Mouse (Mus musculus) embryonic facial prominence, embryonic 15.5 days (tissue): ENCODE measurements at regions not wholly inside any gene's neighbourhood (a gene's known extent, or its start where the extent isn't known, plus 50 kb on each side); places are given as distances from the start of the nearest gene placed in this dataset.
"Not testable (repeated sequence)": the region's sequence is repeated elsewhere in the genome, so short reads cannot be mapped to it uniquely, and the experiment has no call there.

ENCODE experiments used
- ATAC-seq: fragments of 200-750 bp; cut with Nextera tagmentation; 2 replicates; pipeline ENCODE4 v1.8.0; 2017; ENCODE audit warnings: low read depth, moderate TSS enrichment; ENCODE audit not compliant: insufficient number of reproducible peaks, low FRiP score, low TSS enrichment
- H3K27ac ChIP-seq: fragments of 300-500 bp; sonication (generic); replicated peaks from 2 replicates; pipeline ENCODE4 v1.5.1; 2015; ENCODE audit warnings: mild to moderate bottlenecking, inconsistent platforms
- H3K27me3 ChIP-seq: fragments of 300-500 bp; sonication (generic); 2 replicates; pipeline ENCODE4 v1.6.1; 2015; ENCODE audit warnings: inconsistent platforms
- H3K36me3 ChIP-seq: fragments of 300-500 bp; sonication (generic); 2 replicates; pipeline ENCODE4 v1.6.1; 2015; ENCODE audit warnings: mild to moderate bottlenecking, inconsistent platforms
- H3K4me1 ChIP-seq: fragments of 300-500 bp; sonication (generic); 2 replicates; pipeline ENCODE4 v1.6.1; 2015; ENCODE audit warnings: inconsistent platforms
- H3K4me2 ChIP-seq: fragments of 300-500 bp; sonication (generic); replicated peaks from 2 replicates; pipeline ENCODE4 v1.6.1; 2015; ENCODE audit warnings: mild to moderate bottlenecking, inconsistent platforms
- H3K4me3 ChIP-seq: fragments of 300-500 bp; sonication (generic); replicated peaks from 2 replicates; pipeline ENCODE4 v1.5.1; 2015; ENCODE audit warnings: mild to moderate bottlenecking, inconsistent platforms
- H3K9ac ChIP-seq: fragments of 300-500 bp; sonication (generic); 2 replicates; pipeline ENCODE4 v1.6.1; 2015; ENCODE audit warnings: inconsistent platforms
- H3K9me3 ChIP-seq: fragments of 300-500 bp; sonication (generic); replicated peaks from 2 replicates; pipeline ENCODE4 v1.6.1; 2016; ENCODE audit warnings: inconsistent platforms
- WGBS: fragments of 180-500 bp; shearing (Covaris S2); methylation state at CpG from one replicate; pipeline ENCODE4 v1.1.7; 2015; 5-methylcytosine and 5-hydroxymethylcytosine counted together

DNA sequence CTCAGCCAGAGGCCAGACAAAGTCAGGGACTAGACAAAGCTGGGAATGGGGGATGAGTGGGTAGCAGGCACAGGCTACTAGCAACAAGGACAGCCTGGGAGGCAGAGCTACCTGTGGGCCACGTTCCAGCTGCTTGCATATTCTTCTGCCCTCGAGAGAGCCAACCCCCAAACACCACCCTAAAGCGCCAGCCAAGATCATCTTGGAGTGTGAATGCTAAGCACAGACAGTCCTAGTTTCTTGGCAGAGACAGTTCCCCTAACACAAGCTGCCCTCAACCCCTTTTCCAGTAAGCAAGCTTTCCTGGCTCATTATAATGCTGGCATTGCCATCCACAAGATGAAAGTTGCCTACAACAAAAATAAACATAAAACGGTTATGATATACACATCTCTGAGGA lies 336.8 kb upstream of the Gm6657 start:
- no peak for ATAC-seq
- WGBS: 58% methylated on average over 4 of the region's 4 CpGs
- no peaks in the 10 kb centered on the region for H3K9me3 ChIP-seq
- H3K27me3 ChIP-seq: no peaks in the 10 kb centered on the region
- H3K36me3 ChIP-seq: no peaks in the 10 kb centered on the region
- no peak overlapping the region for H3K4me3 ChIP-seq
- no peak overlapping the region for H3K27ac ChIP-seq
- H3K9ac ChIP-seq: no peak overlapping the region
- no peaks in the 10 kb centered on the region for H3K4me1 ChIP-seq
- no peak overlapping the region for H3K4me2 ChIP-seq

GRCm38 (mm10) chr12:77860769-77861557 lies 333.1 kb upstream of the Gm6657 start:
- H3K27me3 ChIP-seq: no peaks in the 10 kb centered on the region
- no peak overlapping the region for H3K4me2 ChIP-seq
- no peak overlapping the region for H3K9ac ChIP-seq
- H3K27ac ChIP-seq: no peak overlapping the region
- no peaks in the 10 kb centered on the region for H3K36me3 ChIP-seq
- H3K4me1 ChIP-seq: no peaks in the 10 kb centered on the region
- H3K9me3 ChIP-seq: no peaks in the 10 kb centered on the region
- no peak overlapping the region for H3K4me3 ChIP-seq
- ATAC-seq: no peak
- WGBS: 72% methylated on average over 13 of the region's 13 CpGs

DNA sequence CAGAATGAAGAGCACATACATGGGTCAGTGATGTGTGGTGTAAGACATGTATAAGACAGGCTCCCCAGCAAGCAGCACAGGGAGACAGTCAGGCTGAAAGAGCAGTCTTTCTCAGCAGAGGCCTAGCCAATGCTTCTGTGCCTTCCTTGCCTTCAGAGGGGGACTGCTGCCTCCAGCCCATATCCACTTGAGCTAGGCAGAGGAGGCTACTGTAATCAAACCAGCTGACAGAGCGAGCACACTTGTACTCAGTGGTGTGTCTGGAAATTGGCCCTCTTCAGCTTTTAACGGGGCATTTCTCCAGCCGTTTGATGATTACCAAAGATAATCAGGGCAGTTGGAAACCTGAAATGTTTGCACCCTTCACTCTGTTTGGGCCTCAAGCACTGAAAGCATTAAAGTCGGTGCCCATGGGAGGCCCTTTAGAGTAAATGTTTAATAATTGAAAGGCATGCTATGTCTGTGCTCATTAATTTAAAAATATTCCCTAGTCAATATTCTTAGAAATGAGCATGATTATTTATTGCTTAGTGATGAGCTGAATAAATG lies 326.0 kb upstream of the Gm6657 start:
- H3K4me2 ChIP-seq: no peak overlapping the region
- H3K27ac ChIP-seq: no peak overlapping the region
- 58% methylated on average over 4 of the region's 4 CpGs for WGBS
- no peak overlapping the region for H3K9ac ChIP-seq
- no peaks in the 10 kb centered on the region for H3K27me3 ChIP-seq
- H3K4me3 ChIP-seq: no peak overlapping the region
- no peaks in the 10 kb centered on the region for H3K4me1 ChIP-seq
- H3K9me3 ChIP-seq: no peaks in the 10 kb centered on the region
- no peak for ATAC-seq
- H3K36me3 ChIP-seq: no peaks in the 10 kb centered on the region

GRCm38 (mm10) chr12:77869296-77869695 lies 324.7 kb upstream of the Gm6657 start:
- no peak overlapping the region for H3K4me2 ChIP-seq
- no peak overlapping the region for H3K4me3 ChIP-seq
- 83% methylated on average over 3 of the region's 3 CpGs for WGBS
- H3K36me3 ChIP-seq: no peaks in the 10 kb centered on the region
- H3K9ac ChIP-seq: no peak overlapping the region
- H3K9me3 ChIP-seq: no peaks in the 10 kb centered on the region
- H3K27ac ChIP-seq: no peak overlapping the region
- no peak for ATAC-seq
- no peaks in the 10 kb centered on the region for H3K27me3 ChIP-seq
- no peaks in the 10 kb centered on the region for H3K4me1 ChIP-seq

GRCm38 (mm10) chr12:77887335-77887734 lies 306.7 kb upstream of the Gm6657 start:
- H3K4me2 ChIP-seq: no peak overlapping the region
- H3K4me1 ChIP-seq: no peaks in the 10 kb centered on the region
- H3K36me3 ChIP-seq: no peaks in the 10 kb centered on the region
- no peak overlapping the region for H3K4me3 ChIP-seq
- H3K27ac ChIP-seq: no peak overlapping the region
- no peaks in the 10 kb centered on the region for H3K9me3 ChIP-seq
- 83% methylated on average over 2 of the region's 2 CpGs for WGBS
- no peak overlapping the region for H3K9ac ChIP-seq
- ATAC-seq: no peak
- H3K27me3 ChIP-seq: no peaks in the 10 kb centered on the region

- WGBS: 86% methylated on average over 6 of the region's 6 CpGs
- no peaks in the 10 kb centered on the region for H3K36me3 ChIP-seq
Measured at GRCm38 (mm10) chr12:77891452-77891851, 302.6 kb upstream of the Gm6657 start.

GRCm38 (mm10) chr12:77894238-77894637 lies 299.8 kb upstream of the Gm6657 start:
- Histone ChIP-seq H3K36me3 (no peaks in the 10 kb centered on the region), H3K27me3 (no peaks in the 10 kb centered on the region), H3K27ac (no peak overlapping the region), H3K9me3 (no peaks in the 10 kb centered on the region), H3K4me1 (no peaks in the 10 kb centered on the region), H3K4me3 (no peak overlapping the region), H3K4me2 (no peak overlapping the region), H3K9ac (no peak overlapping the region)
- ATAC-seq: no peak

More at GRCm38 (mm10) chr12:77891452-77891851, 302.6 kb upstream of the Gm6657 start:
- no peak overlapping the region for H3K4me2 ChIP-seq
- no peaks in the 10 kb centered on the region for H3K4me1 ChIP-seq
- no peak overlapping the region for H3K9ac ChIP-seq
- no peak for ATAC-seq
- no peaks in the 10 kb centered on the region for H3K9me3 ChIP-seq
- H3K27ac ChIP-seq: no peak overlapping the region
- no peaks in the 10 kb centered on the region for H3K27me3 ChIP-seq
- no peak overlapping the region for H3K4me3 ChIP-seq

- H3K9me3 ChIP-seq: no peaks in the 10 kb centered on the region
- 54% methylated on average over 2 of the region's 2 CpGs for WGBS
- no peaks in the 10 kb centered on the region for H3K36me3 ChIP-seq
- H3K4me1 ChIP-seq: no peaks in the 10 kb centered on the region
- H3K4me2 ChIP-seq: no peak overlapping the region
- no peak overlapping the region for H3K9ac ChIP-seq
- no peaks in the 10 kb centered on the region for H3K27me3 ChIP-seq
- no peak for ATAC-seq
- no peak overlapping the region for H3K27ac ChIP-seq
- H3K4me3 ChIP-seq: no peak overlapping the region
Measured at GRCm38 (mm10) chr12:77895508-77895907, 298.5 kb upstream of the Gm6657 start.

GRCm38 (mm10) chr12:77898974-77899373 lies 295.1 kb upstream of the Gm6657 start:
- not testable (repeated sequence) for H3K9ac ChIP-seq, ATAC-seq, H3K27ac ChIP-seq, H3K4me2 ChIP-seq, H3K27me3 ChIP-seq, H3K36me3 ChIP-seq, H3K4me1 ChIP-seq, H3K9me3 ChIP-seq, H3K4me3 ChIP-seq
- WGBS: 72% methylated on average over 2 of the region's 2 CpGs

GRCm38 (mm10) chr12:77901254-77901653 lies 292.8 kb upstream of the Gm6657 start:
- Histone ChIP-seq H3K4me2 (no peak overlapping the region), H3K27ac (no peak overlapping the region), H3K36me3 (no peaks in the 10 kb centered on the region), H3K9me3 (no peaks in the 10 kb centered on the region), H3K4me3 (no peak overlapping the region), H3K9ac (no peak overlapping the region), H3K27me3 (no peaks in the 10 kb centered on the region), H3K4me1 (no peaks in the 10 kb centered on the region)
- WGBS: 93% methylated on average over 1 of the region's 1 CpGs
- ATAC-seq: no peak

DNA sequence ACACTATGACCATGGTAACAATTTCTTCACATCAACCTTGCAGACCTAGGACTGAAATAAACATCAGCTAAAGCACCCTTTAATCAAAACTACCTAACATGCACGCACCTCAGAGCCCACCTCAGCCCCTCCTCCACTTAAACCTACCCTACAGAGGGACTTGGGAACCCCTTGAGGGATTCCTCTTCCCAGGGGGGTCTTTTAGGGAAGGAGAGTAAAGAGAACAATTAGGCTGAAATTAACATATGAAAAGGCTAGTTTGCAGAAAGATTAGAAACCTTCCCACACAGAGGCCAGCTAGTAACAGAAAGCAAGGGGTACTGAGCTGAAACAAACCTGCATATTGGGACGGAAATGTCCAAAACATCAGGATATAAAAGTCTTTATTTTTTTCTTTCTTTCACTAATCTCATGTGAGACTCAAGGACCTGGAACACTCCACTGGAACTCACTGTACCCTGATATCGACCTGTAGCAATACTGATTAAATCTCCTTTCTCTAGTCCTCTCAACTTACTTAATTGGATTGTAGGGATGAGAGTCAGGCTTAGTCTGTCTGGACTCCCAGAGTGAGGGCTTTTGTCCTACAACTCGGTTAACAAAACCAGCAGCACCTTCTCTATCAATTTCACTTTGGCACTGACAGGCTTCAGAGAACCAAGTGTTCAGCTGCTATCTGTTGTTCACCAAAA lies 281.0 kb upstream of the Gm6657 start:
- Histone ChIP-seq H3K4me3 (no peak overlapping the region), H3K9me3 (no peaks in the 10 kb centered on the region), H3K9ac (no peak overlapping the region), H3K27me3 (no peaks in the 10 kb centered on the region), H3K36me3 (no peaks in the 10 kb centered on the region), H3K27ac (no peak overlapping the region), H3K4me1 (no peaks in the 10 kb centered on the region), H3K4me2 (no peak overlapping the region)
- ATAC-seq: no peak
- 33% methylated on average over 4 of the region's 4 CpGs for WGBS
